Mouse (Mus musculus) intestine, postnatal 0 days (tissue): ENCODE results near the gene Tnrc6c. TPM values are rescaled to one million over a fixed set of nuclear protein-coding genes. Genes with fewer than 3 reads are reported as not detected.
A peak's percentile ranks its signal among the peaks of the same experiment; 100 is the strongest.

Experiments
- ATAC-seq: fragments of 200-750 bp; cut with Nextera tagmentation; 2 replicates; pipeline ENCODE4 v1.8.0; 2017; ENCODE audit warnings: mild to moderate bottlenecking, moderate TSS enrichment, moderate library complexity
- H3K27ac ChIP-seq: fragments of 300-500 bp; sonication (generic); 2 replicates; pipeline ENCODE4 v1.5.1; 2014; ENCODE audit warnings: mild to moderate bottlenecking, low read depth, low read length, moderate library complexity
- H3K27me3 ChIP-seq: fragments of 300-500 bp; sonication (generic); replicated peaks from 2 replicates; pipeline ENCODE4 v1.6.1; 2014; ENCODE audit warnings: low read length, mixed read lengths; ENCODE audit not compliant: control insufficient read depth, insufficient read depth
- H3K36me3 ChIP-seq: fragments of 300-500 bp; sonication (generic); 2 replicates; pipeline ENCODE4 v1.6.1; 2014; ENCODE audit warnings: mild to moderate bottlenecking, moderate library complexity; ENCODE audit not compliant: control insufficient read depth, insufficient read depth
- H3K4me1 ChIP-seq: fragments of 300-500 bp; sonication (generic); replicated peaks from 2 replicates; pipeline ENCODE4 v1.6.1; 2014; ENCODE audit warnings: antibody characterized with exemption, low read length, mixed read lengths; ENCODE audit not compliant: control insufficient read depth, insufficient read depth
- H3K4me2 ChIP-seq: fragments of 300-500 bp; sonication (generic); replicated peaks from 2 replicates; pipeline ENCODE4 v1.6.1; 2014; ENCODE audit warnings: low read depth, mild to moderate bottlenecking, moderate library complexity
- H3K4me3 ChIP-seq: fragments of 300-500 bp; sonication (generic); 2 replicates; pipeline ENCODE4 v1.5.1; 2014; ENCODE audit warnings: low read depth, low read length
- H3K9ac ChIP-seq: fragments of 300-500 bp; sonication (generic); 2 replicates; pipeline ENCODE4 v1.6.1; 2014; ENCODE audit warnings: mild to moderate bottlenecking, low read depth, low read length
- H3K9me3 ChIP-seq: fragments of 300-500 bp; sonication (generic); 2 replicates; pipeline ENCODE4 v1.6.1; 2016; ENCODE audit warnings: mixed run types; ENCODE audit not compliant: control insufficient read depth
- CTCF ChIP-seq: sonication (generic); IDR thresholded peaks from 2 replicates; pipeline ENCODE4 v1.5.1; 2016; ENCODE audit warnings: low read depth, mild to moderate bottlenecking, control low read depth, antibody characterized with exemption, moderate library complexity
- WGBS: fragments of 180-500 bp; shearing (Covaris S2); extraction: QIAGEN DNeasy Blood & Tissue Kit; methylation state at CpG from one replicate; pipeline ENCODE4 v1.1.7; 2014; 5-methylcytosine and 5-hydroxymethylcytosine counted together
- polyA plus RNA-seq: library from polyadenylated mRNA; unstranded; fragments of >200 nt; fragmentation: Nextera tagmentation; extraction: Ambion mirVana; gene quantifications from 2 replicates; pipeline ENCODE4 v1.2.1, GENCODE M21; 2015

Tnrc6c gene
- polyA plus RNA-seq, 1 experiment from 2014 or later, result 6.1 TPM

GRCm38 (mm10) chr11:117676649-117677048, 22.6 kb downstream of the Tnrc6c start:
- no peak overlapping the region for H3K9ac ChIP-seq
- H3K4me3 ChIP-seq, result no peak overlapping the region
- WGBS, result 61% methylated on average over 2 of the region's 2 CpGs
- H3K4me1 ChIP-seq, result 0 out of 2 replicates have a peak, but pooled peaks cover 4% of the 10 kb centered on the region
- TF ChIP-seq CTCF, result no peak
- H3K27ac ChIP-seq, result no peak overlapping the region
- no peaks in the 10 kb centered on the region for H3K27me3 ChIP-seq
- H3K4me2 ChIP-seq, result no peak overlapping the region
- H3K36me3 ChIP-seq, result no peaks in the 10 kb centered on the region
- ATAC-seq, result no peak
- H3K9me3 ChIP-seq, result no peaks in the 10 kb centered on the region

- Histone ChIP-seq H3K27me3 (no peaks in the 10 kb centered on the region), H3K9ac (no peak overlapping the region), H3K27ac (no peak overlapping the region), H3K4me2 (no peak overlapping the region), H3K4me3 (no peak overlapping the region), H3K4me1 (0 out of 2 replicates have a peak, but pooled peaks cover 4% of the 10 kb centered on the region), H3K36me3 (no peaks in the 10 kb centered on the region), H3K9me3 (no peaks in the 10 kb centered on the region)
- no peak for TF ChIP-seq CTCF
- no peak for ATAC-seq
- WGBS, result 62% methylated on average over 3 of the region's 3 CpGs
These were observed 23.0 kb downstream of the Tnrc6c start for GRCm38 (mm10) chr11:117677111-117677510.

GRCm38 (mm10) chr11:117677594-117677993, 23.5 kb downstream of the Tnrc6c start:
- no peaks in the 10 kb centered on the region for H3K27me3 ChIP-seq
- H3K27ac ChIP-seq, result no peak overlapping the region
- H3K4me2 ChIP-seq, result no peak overlapping the region
- no peak overlapping the region for H3K4me3 ChIP-seq
- TF ChIP-seq CTCF, result no peak
- H3K4me1 ChIP-seq, result 0 out of 2 replicates have a peak, but pooled peaks cover 4% of the 10 kb centered on the region
- no peaks in the 10 kb centered on the region for H3K9me3 ChIP-seq
- ATAC-seq, result no peak
- H3K9ac ChIP-seq, result no peak overlapping the region
- H3K36me3 ChIP-seq, result no peaks in the 10 kb centered on the region
- 84% methylated on average over 3 of the region's 3 CpGs for WGBS

GRCm38 (mm10) chr11:117678155-117678554, 24.1 kb downstream of the Tnrc6c start:
- no peak for TF ChIP-seq CTCF
- whole genome bisulfite sequencing, result 84% methylated on average over 4 of the region's 4 CpGs
- Histone ChIP-seq H3K9ac (no peak overlapping the region), H3K27me3 (no peaks in the 10 kb centered on the region), H3K4me2 (no peak overlapping the region), H3K36me3 (no peaks in the 10 kb centered on the region), H3K4me3 (no peak overlapping the region), H3K27ac (no peak overlapping the region), H3K4me1 (0 out of 2 replicates have a peak, but pooled peaks cover 4% of the 10 kb centered on the region), H3K9me3 (no peaks in the 10 kb centered on the region)
- no peak for ATAC-seq

- Histone ChIP-seq H3K27me3 (no peaks in the 10 kb centered on the region), H3K4me1 (0 out of 2 replicates have a peak, but pooled peaks cover 4% of the 10 kb centered on the region), H3K36me3 (no peaks in the 10 kb centered on the region), H3K4me2 (no peak overlapping the region), H3K4me3 (no peak overlapping the region), H3K9me3 (no peaks in the 10 kb centered on the region), H3K27ac (no peak overlapping the region), H3K9ac (no peak overlapping the region)
- peak; percentile 67 for TF ChIP-seq CTCF
- no peak for ATAC-seq
- WGBS, result 28% methylated on average over 2 of the region's 2 CpGs
These were observed 24.7 kb downstream of the Tnrc6c start for GRCm38 (mm10) chr11:117678740-117679139.

GRCm38 (mm10) chr11:117684640-117685039, 30.6 kb downstream of the Tnrc6c start:
- Histone ChIP-seq H3K4me2 (no peak overlapping the region; the same call in 1 of the 2 replicates), H3K27ac (no peak overlapping the region), H3K27me3 (no peaks in the 10 kb centered on the region), H3K9ac (no peak overlapping the region), H3K4me3 (no peak overlapping the region), H3K4me1 (0 out of 2 replicates have a peak, but pooled peaks cover 11% of the 10 kb centered on the region), H3K9me3 (no peaks in the 10 kb centered on the region), H3K36me3 (no peaks in the 10 kb centered on the region)
- no peak for TF ChIP-seq CTCF
- no peak for ATAC-seq
- 65% methylated on average over 5 of the region's 5 CpGs for WGBS
